Mouse (Mus musculus) lung, postnatal 36 days (tissue): ENCODE results near the gene Kif26a.

Source experiments
- DNase-seq: peaks from one replicate; pipeline ENCODE4 v3.0.0; 2022; ENCODE audit warnings: mixed read lengths

Kif26a gene

GRCm38 (mm10) chr12:112145875-112146651 is at the start of gene Kif26a:
Gene Kif26a (plus strand): TSS chr12:112146208.
- peak; percentile 63 for DNase-seq

GRCm38 (mm10) chr12:112096733-112097117 is 49.3 kb upstream of the Kif26a start:
- DNase-seq, result no peak

GRCm38 (mm10) chr12:112100106-112100505 is 45.9 kb upstream of the Kif26a start:
- no peak for DNase-seq

DNA sequence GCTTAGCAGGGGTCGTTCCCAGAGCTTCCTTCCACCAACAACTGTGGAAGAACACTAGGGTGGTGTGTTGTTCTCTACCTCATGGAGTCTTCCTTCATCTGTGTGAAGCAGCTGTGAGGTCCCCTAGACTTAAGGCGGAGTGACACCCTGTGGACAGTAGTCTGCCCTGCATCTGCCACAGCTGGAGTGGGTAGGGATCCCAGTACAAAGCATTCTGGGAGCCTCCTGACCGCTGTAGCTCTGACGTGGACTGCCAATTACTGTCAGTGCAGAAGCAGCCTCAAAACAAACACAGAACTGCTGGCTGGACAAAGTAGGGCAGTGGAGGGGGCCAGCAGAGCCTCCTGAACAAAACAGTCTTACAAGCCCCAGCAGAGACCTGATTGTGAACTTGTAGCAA is 45.0 kb upstream of the Kif26a start:
- peak; percentile 40 for DNase-seq

- DNase-seq, result no peak
Observed at GRCm38 (mm10) chr12:112103179-112103578, 42.8 kb upstream of the Kif26a start.

GRCm38 (mm10) chr12:112104890-112105289 is 41.1 kb upstream of the Kif26a start:
- DNase-seq, result no peak

DNA sequence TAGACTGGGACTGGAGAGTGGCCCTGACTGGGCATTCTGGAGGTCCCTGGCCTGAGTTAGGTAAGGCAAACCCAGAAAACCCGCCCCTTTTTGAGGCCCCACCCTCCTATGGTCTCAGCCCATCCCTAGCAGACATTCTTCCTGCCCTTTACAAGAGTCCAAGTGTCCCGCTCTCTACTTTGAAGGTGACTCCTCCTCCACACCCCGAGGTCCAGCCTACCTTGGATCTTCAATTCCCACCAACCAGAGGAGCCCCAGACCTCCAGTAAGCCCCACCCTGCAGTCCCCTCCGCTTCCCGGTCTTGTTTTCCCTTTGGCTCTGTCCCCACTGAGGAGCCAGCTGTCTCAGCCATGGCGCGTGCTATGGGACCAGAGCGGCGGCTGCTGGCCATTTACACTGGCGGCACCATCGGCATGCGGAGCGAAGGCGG is 39.5 kb upstream of the Kif26a start, which contains the start of gene Aspg:
Gene Aspg (plus strand): TSS at position 139 of the 431 bp plus-strand sequence.
- no peak for DNase-seq

GRCm38 (mm10) chr12:112107685-112108084 is 38.3 kb upstream of the Kif26a start:
- DNase-seq, result no peak

GRCm38 (mm10) chr12:112108696-112109445 is 37.1 kb upstream of the Kif26a start:
- DNase-seq, result no peak

GRCm38 (mm10) chr12:112109701-112110100 is 36.3 kb upstream of the Kif26a start:
- no peak for DNase-seq

- no peak for DNase-seq
Observed at GRCm38 (mm10) chr12:112111323-112111722, 34.7 kb upstream of the Kif26a start.

- DNase-seq, result no peak
Observed at GRCm38 (mm10) chr12:112112235-112112634, 33.8 kb upstream of the Kif26a start.

DNA sequence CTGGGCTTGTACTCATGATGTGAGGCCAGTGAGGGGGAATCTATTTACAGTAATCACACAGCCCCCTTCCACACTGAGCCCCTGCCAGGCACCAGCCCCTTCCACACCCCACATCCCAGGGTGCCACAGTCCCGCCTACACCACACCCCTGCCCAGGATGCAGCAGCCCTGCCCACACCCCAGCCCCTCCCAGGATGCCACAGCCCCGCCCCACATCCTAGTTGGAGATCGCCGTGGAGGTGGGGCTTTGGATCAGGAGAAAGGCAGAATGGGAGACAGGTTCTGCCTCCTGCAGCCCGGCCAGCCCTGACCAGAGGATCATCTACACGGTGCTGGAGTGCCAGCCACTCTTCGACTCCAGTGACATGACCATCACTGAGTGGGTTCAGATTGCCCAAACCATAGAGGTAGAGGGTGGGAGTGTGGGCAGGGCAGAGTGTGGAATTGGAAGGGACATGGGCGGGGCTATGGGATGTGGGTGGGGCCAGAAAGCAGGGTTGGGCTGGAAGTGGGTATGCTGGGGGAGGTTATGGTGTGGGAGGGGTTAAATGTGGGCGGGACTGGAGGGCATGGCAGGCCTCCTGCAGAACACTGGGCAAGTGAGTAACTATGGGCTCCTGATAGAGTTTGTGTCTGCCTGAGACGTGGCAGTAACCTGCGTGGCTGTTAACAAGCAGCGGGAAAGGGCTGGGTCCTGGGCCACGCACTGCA is 33.2 kb upstream of the Kif26a start:
- no peak for DNase-seq

DNA sequence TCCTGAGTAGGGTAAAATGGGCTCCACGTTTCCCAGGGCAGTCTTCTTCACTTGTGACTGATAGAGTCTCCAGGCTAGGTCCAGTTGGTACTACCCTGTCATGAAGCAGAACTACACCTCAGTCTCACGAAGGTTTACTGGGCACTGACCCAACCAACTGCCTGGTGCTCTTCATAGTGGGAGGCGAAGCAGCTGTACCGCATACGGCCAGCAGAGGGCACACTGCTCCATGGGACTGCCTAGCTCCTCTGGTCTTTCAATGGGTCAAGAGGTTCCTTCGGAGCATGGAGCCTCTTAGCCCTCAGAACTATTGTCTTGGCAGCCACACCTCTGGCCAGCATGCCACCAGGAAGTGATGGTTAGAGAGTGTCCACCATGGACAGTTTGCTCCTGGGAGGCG is 32.3 kb upstream of the Kif26a start:
- peak; percentile 95 for DNase-seq

DNA sequence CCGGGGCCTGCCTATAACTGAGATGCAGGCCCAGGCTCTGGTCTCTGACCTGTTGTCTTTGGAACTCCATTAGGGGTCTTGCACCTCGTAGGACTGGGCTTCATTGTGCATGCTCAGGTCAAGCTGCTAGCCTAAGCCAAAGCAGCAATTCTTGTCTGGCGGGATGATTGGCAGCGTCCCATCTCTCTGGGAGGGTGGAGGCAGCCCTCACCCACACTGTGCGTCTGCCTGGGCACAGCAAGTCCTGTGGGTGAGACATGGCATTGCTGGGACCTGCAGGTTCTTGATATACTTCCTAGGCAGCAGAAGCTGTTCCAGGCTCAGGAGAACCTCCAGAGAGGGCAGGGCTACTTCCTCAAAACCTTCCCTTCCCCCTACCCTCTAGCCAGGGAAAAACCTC is 29.0 kb upstream of the Kif26a start:
- no peak for DNase-seq

GRCm38 (mm10) chr12:112117649-112118048 is 28.4 kb upstream of the Kif26a start:
- DNase-seq, result no peak

GRCm38 (mm10) chr12:112121188-112121587 is 24.8 kb upstream of the Kif26a start:
- no peak for DNase-seq

DNA sequence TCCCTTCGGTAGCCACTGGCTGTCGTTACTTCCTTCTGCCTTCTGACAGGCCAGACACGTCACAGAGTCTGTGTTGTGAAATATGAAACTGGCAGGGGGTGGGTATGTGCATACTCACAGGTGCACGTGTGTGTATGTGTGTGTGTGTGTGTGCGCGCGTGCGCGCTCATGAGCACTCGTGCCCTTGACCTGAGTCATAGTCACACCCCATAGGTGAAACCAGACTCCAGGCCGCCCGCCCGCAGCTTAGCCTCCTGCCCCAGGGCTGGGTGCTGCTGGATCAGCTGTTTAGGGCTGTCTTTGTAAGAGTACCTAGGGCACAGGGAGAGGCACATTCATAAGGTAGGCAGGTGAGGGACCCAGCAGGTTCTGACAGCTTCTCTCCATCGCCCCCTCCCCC is 20.1 kb upstream of the Kif26a start:
- DNase-seq, result peak; percentile 89

DNA sequence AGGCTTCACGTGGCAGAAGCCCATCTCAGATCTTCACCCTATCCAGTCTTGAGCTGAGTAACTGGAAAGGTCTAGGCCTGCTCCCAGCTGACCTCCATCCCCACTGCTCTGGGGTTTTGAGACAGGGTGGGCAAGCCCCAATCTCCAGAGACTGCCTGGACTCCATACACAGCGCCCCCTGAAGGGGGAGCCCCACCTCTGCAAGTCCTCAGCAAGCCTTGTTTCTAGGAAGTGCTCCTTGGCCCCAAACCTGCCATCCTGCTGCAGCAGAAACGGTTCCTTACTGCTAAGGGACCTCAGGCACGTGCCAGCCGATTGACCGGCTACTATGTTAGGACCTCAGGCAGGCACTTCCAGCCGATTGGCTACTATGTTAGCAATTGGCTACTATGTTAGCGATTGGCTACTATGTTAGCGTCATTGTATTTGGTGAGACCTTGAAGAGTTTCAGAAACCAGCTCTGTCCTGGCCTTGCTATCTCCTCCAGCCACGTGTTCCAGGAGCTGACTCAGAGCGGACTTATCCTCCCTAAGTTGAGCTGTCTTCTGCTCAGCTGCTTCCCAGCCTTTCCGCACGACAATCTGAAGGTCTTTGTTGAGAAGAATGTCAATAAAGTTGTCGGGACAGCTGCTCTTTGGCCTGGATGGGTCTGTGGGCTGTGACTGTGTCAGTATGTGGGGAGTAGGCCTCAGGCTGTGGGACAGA is 18.9 kb upstream of the Kif26a start:
- DNase-seq, result no peak

DNA sequence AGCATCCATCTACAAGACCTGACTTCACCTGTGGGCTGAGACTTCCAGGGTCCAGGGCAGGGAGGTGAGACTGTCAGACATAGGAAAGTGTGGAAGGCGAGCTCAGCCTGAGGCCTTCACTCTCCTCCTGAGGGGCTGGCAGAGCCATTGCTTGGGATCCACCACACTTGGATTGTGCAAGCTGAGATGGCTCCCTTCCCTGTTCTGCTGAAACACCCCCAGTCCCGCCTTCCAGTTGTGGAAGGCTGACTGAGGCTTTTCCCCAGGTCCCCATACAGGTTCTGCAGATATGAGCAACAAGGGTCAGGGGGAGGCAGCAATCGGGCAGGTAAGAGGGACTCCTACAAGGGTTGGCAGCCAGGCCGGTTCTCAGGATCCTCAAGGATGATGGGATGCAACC is 17.5 kb upstream of the Kif26a start:
- no peak for DNase-seq

- no peak for DNase-seq
Observed at GRCm38 (mm10) chr12:112129300-112129856, 16.6 kb upstream of the Kif26a start.

- peak; percentile 83 for DNase-seq
Observed at GRCm38 (mm10) chr12:112130161-112130860, 15.7 kb upstream of the Kif26a start.
